Mouse (Mus musculus) liver, postnatal 0 days (tissue): ENCODE data around the gene Lamtor2. TPM values are rescaled to one million over a fixed set of nuclear protein-coding genes. Genes with fewer than 3 reads are reported as not detected.
"Not testable (repeated sequence)": the region's sequence is repeated elsewhere in the genome, so short reads cannot be mapped to it uniquely, and the experiment has no call there.

Experiments used
- ATAC-seq: fragments of 200-750 bp; cut with Nextera tagmentation; 2 replicates; pipeline ENCODE4 v1.8.0; 2017; ENCODE audit warnings: mild to moderate bottlenecking, moderate library complexity
- DNase-seq: peaks from one replicate; pipeline ENCODE4 v3.0.0-alpha.2; 2016
- H3K27ac ChIP-seq: fragments of 300-500 bp; sonication (generic); 2 replicates; pipeline ENCODE4 v1.5.1; 2014; ENCODE audit warnings: antibody characterized with exemption, moderate library complexity, mild to moderate bottlenecking, low read depth
- H3K27me3 ChIP-seq: fragments of 300-500 bp; sonication (generic); 2 replicates; pipeline ENCODE4 v1.6.1; 2014; ENCODE audit warnings: low read length, control low read depth, mixed read lengths; ENCODE audit not compliant: insufficient read depth
- H3K36me3 ChIP-seq: fragments of 300-500 bp; sonication (generic); replicated peaks from 2 replicates; pipeline ENCODE4 v1.6.1; 2014; ENCODE audit warnings: mild to moderate bottlenecking, control low read depth, low read length, moderate library complexity, mixed read lengths; ENCODE audit not compliant: insufficient read depth
- H3K4me1 ChIP-seq: fragments of 300-500 bp; sonication (generic); 2 replicates; pipeline ENCODE4 v1.6.1; 2014; ENCODE audit warnings: antibody characterized with exemption, mild to moderate bottlenecking, control low read depth; ENCODE audit not compliant: insufficient read depth
- H3K4me2 ChIP-seq: fragments of 300-500 bp; sonication (generic); 2 replicates; pipeline ENCODE4 v1.6.1; 2014; ENCODE audit warnings: low read depth, mild to moderate bottlenecking, low read length, moderate library complexity, mixed read lengths
- H3K4me3 ChIP-seq: fragments of 300-500 bp; sonication (generic); 2 replicates; pipeline ENCODE4 v1.5.1; 2014; ENCODE audit warnings: low read depth, low read length
- H3K9ac ChIP-seq: fragments of 300-500 bp; sonication (generic); replicated peaks from 2 replicates; pipeline ENCODE4 v1.6.1; 2014; ENCODE audit warnings: mild to moderate bottlenecking, moderate library complexity
- H3K9me3 ChIP-seq: fragments of 300-500 bp; sonication (generic); 2 replicates; pipeline ENCODE4 v1.6.1; 2016; ENCODE audit warnings: mild to moderate bottlenecking, control low read depth, low read length, mixed read lengths
- CTCF ChIP-seq: sonication (generic); IDR thresholded peaks from 2 replicates; pipeline ENCODE4 v1.5.1; 2016; ENCODE audit warnings: antibody characterized with exemption, low read depth
- EP300 ChIP-seq: IDR thresholded peaks from 2 replicates; pipeline ENCODE4 v1.6.1; 2016; ENCODE audit warnings: antibody characterized with exemption, low read depth, mild to moderate bottlenecking
- WGBS: fragments of 180-500 bp; shearing (Covaris S2); extraction: QIAGEN DNeasy Blood & Tissue Kit; methylation state at CpG from one replicate; pipeline ENCODE4 v1.1.7; 2014; ENCODE audit not compliant: insufficient replicate concordance; 5-methylcytosine and 5-hydroxymethylcytosine counted together
- polyA plus RNA-seq: library from polyadenylated mRNA; unstranded; fragments of >200 nt; fragmentation: Nextera tagmentation; extraction: Ambion mirVana; gene quantifications from 2 replicates; pipeline ENCODE4 v1.2.1, GENCODE M21; 2015

Lamtor2 gene
- polyA plus RNA-seq, result 104 and 106 TPM in 2 replicates

GRCm38 (mm10) chr3:88552676-88553524 is at the start of gene Lamtor2:
TSS of gene Lamtor2 (minus strand) at chr3:88553074.
- WGBS, result under 1% methylated on average over 47 of the region's 48 CpGs
- H3K4me1 ChIP-seq, result peaks cover 19% of the 10 kb centered on the region

GRCm38 (mm10) chr3:88602466-88602865 is 49.6 kb upstream of the Lamtor2 start:
- Histone ChIP-seq H3K4me3 (no peak overlapping the region), H3K4me1 (0 out of 2 replicates have a peak, but pooled peaks cover 2% of the 10 kb centered on the region), H3K36me3 (no peaks in the 10 kb centered on the region), H3K9ac (no peak overlapping the region), H3K9me3 (no peaks in the 10 kb centered on the region), H3K27me3 (no peaks in the 10 kb centered on the region), H3K4me2 (no peak overlapping the region), H3K27ac (no peak overlapping the region)
- ATAC-seq, result no peak
- TF ChIP-seq EP300 (no peak), CTCF (no peak)
- no peak for DNase-seq
- 67% methylated on average over 4 of the region's 4 CpGs for WGBS

More at GRCm38 (mm10) chr3:88552676-88553524, at the start of gene Lamtor2:
- Histone ChIP-seq H3K36me3 (peaks cover 17% of the 10 kb centered on the region), H3K4me3 (peak within 1 kb of the TSS; percentile 84), H3K9ac (peak within 1 kb of the TSS; percentile 92), H3K27me3 (no peaks in the 10 kb centered on the region), H3K4me2 (peak within 1 kb of the TSS; percentile 98), H3K9me3 (no peaks in the 10 kb centered on the region), H3K27ac (peak within 1 kb of the TSS; percentile 98)
- DNase-seq, result peak; percentile 97
- ATAC-seq, result peak; percentile 87
- no peak for TF ChIP-seq EP300
- no peak; the same call in 1 of the 2 replicates for TF ChIP-seq CTCF

- H3K27ac ChIP-seq, H3K36me3 ChIP-seq, H3K27me3 ChIP-seq, DNase-seq, H3K4me2 ChIP-seq, ATAC-seq, H3K9me3 ChIP-seq, H3K9ac ChIP-seq, H3K4me3 ChIP-seq: not testable (repeated sequence)
- 84% methylated on average over 4 of the region's 4 CpGs for WGBS
- H3K4me1 ChIP-seq, result peaks cover 17% of the 10 kb centered on the region
Observed at GRCm38 (mm10) chr3:88596547-88596946, 43.7 kb upstream of the Lamtor2 start.

GRCm38 (mm10) chr3:88593893-88594580 is 41.2 kb upstream of the Lamtor2 start:
- TF ChIP-seq EP300 (no peak), CTCF (no peak)
- H3K4me1 ChIP-seq, result peaks cover 24% of the 10 kb centered on the region
- no peaks in the 10 kb centered on the region for H3K36me3 ChIP-seq
- no peak for ATAC-seq
- no peak overlapping the region for H3K4me3 ChIP-seq
- WGBS, result 59% methylated on average over 10 of the region's 10 CpGs
- H3K9me3 ChIP-seq, result no peaks in the 10 kb centered on the region
- H3K4me2 ChIP-seq, result no peak overlapping the region
- DNase-seq, result no peak
- no peak overlapping the region for H3K9ac ChIP-seq
- H3K27me3 ChIP-seq, result no peaks in the 10 kb centered on the region
- no peak overlapping the region for H3K27ac ChIP-seq

GRCm38 (mm10) chr3:88592942-88593576 is 40.2 kb upstream of the Lamtor2 start:
- Histone ChIP-seq H3K9ac (peak overlapping the region; percentile 38), H3K4me1 (peaks cover 24% of the 10 kb centered on the region), H3K36me3 (peaks cover 2% of the 10 kb centered on the region), H3K4me2 (peak overlapping the region; percentile 63), H3K4me3 (peak overlapping the region; percentile 23), H3K9me3 (no peaks in the 10 kb centered on the region), H3K27ac (peak overlapping the region; percentile 74), H3K27me3 (no peaks in the 10 kb centered on the region)
- DNase-seq (peak; percentile 22), ATAC-seq (0 out of 2 replicates have a peak, but pooled peaks have one; percentile 11)
- TF ChIP-seq EP300 (no peak), CTCF (no peak)
- 26% methylated on average over 10 of the region's 10 CpGs for WGBS
